Mouse (Mus musculus) neural tube, embryonic 13.5 days (tissue): ENCODE results near the gene Map3k19. TPM values are rescaled to one million over a fixed set of nuclear protein-coding genes. Genes with fewer than 3 reads are reported as not detected.

ENCODE experiments used
- ATAC-seq: fragments of 200-750 bp; cut with Nextera tagmentation; 2 replicates; pipeline ENCODE4 v1.8.0; 2017; ENCODE audit warnings: low read depth, mild to moderate bottlenecking, moderate TSS enrichment, moderate library complexity
- H3K27ac ChIP-seq: fragments of 300-500 bp; sonication (generic); replicated peaks from 2 replicates; pipeline ENCODE4 v1.5.1; 2015; ENCODE audit warnings: moderate library complexity, mild to moderate bottlenecking, inconsistent platforms
- H3K27me3 ChIP-seq: fragments of 300-500 bp; sonication (generic); 2 replicates; pipeline ENCODE4 v1.6.1; 2015; ENCODE audit warnings: mild to moderate bottlenecking, inconsistent platforms
- H3K36me3 ChIP-seq: fragments of 300-500 bp; sonication (generic); 2 replicates; pipeline ENCODE4 v1.6.1; 2015; ENCODE audit warnings: mild to moderate bottlenecking, inconsistent platforms
- H3K4me1 ChIP-seq: fragments of 300-500 bp; sonication (generic); replicated peaks from 2 replicates; pipeline ENCODE4 v1.6.1; 2015; ENCODE audit warnings: inconsistent platforms
- H3K4me2 ChIP-seq: fragments of 300-500 bp; sonication (generic); 2 replicates; pipeline ENCODE4 v1.6.1; 2015; ENCODE audit warnings: inconsistent platforms, mild to moderate bottlenecking, moderate library complexity
- H3K4me3 ChIP-seq: fragments of 300-500 bp; sonication (generic); 2 replicates; pipeline ENCODE4 v1.5.1; 2015; ENCODE audit warnings: mild to moderate bottlenecking, inconsistent platforms
- H3K9ac ChIP-seq: fragments of 300-500 bp; sonication (generic); 2 replicates; pipeline ENCODE4 v1.6.1; 2015; ENCODE audit warnings: moderate library complexity, mild to moderate bottlenecking, inconsistent platforms
- H3K9me3 ChIP-seq: fragments of 300-500 bp; sonication (generic); 2 replicates; pipeline ENCODE4 v1.6.1; 2016; ENCODE audit warnings: inconsistent platforms
- WGBS: fragments of 180-500 bp; shearing (Covaris S2); methylation state at CpG from one replicate; pipeline ENCODE4 v1.1.7; 2015; 5-methylcytosine and 5-hydroxymethylcytosine counted together
- polyA plus RNA-seq: library from polyadenylated mRNA; unstranded; fragments of >200 nt; fragmentation: Nextera tagmentation; extraction: Ambion mirVana; gene quantifications from 2 replicates; pipeline ENCODE4 v1.2.1, GENCODE M21; 2015

Map3k19 gene
- polyA plus RNA-seq, 1 experiment from 2014 or later = 0.22 TPM

DNA sequence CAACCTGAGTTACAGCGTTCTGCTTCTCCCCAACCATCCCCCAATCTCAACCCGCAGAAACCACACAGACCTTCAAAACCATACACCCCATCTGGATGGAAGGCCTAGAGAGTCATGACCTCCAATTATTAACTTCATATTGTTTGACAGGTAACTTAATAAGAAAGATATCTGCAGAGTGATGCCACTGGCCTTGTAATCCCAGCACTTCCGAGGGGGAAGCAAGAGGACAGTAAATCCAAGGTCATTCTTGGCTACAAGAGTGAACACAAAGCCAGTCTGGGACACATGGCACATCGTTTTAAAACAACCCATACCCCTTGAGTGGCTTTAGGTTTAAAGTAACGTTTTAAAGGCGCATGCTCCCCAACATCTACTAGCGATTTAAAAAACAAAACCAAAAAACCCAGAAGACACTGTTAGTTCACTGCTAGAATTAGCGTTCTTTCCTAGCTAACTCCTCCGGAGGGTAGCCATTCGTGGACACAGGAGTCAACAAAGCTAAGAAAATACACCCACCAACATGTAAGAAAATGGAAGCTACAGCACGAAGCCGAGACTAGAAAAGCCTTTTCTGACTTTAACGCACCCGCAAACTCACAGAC lies 81.5 kb downstream of the Map3k19 start:
- Histone ChIP-seq H3K9ac (peak overlapping the region; percentile 74), H3K27me3 (no peaks in the 10 kb centered on the region), H3K4me2 (peak overlapping the region; percentile 87), H3K4me1 (peaks cover 40% of the 10 kb centered on the region), H3K27ac (peak overlapping the region; percentile 93), H3K4me3 (peak overlapping the region; percentile 92), H3K36me3 (no peaks in the 10 kb centered on the region), H3K9me3 (no peaks in the 10 kb centered on the region)
- peak; percentile 52 for ATAC-seq
- WGBS = 1% methylated on average over 14 of the region's 14 CpGs

DNA sequence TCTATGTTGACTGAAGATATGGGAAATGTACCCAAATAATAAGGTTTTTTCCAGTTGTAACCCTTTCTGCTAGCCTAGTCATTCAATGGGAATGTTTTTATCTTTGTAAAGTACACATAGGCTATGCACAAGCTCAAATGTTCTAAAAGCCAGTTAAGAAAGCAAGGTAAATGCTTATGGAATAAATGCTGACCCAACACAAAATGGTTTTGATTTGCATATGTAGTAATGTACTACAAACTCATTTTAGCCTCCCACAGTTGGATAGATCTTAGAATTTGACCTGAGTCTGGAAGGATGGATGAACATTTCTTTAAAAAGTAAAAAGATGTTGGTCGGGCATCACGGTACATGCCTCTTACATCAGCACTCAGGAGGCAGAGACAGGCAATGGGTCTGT lies 88.1 kb downstream of the Map3k19 start:
- Histone ChIP-seq H3K36me3 (no peaks in the 10 kb centered on the region), H3K4me1 (no peaks in the 10 kb centered on the region), H3K4me2 (no peak overlapping the region), H3K9me3 (no peaks in the 10 kb centered on the region), H3K9ac (no peak overlapping the region), H3K4me3 (no peak overlapping the region), H3K27me3 (no peaks in the 10 kb centered on the region), H3K27ac (no peak overlapping the region)
- WGBS = 87% methylated on average over 2 of the region's 2 CpGs
- no peak for ATAC-seq

DNA sequence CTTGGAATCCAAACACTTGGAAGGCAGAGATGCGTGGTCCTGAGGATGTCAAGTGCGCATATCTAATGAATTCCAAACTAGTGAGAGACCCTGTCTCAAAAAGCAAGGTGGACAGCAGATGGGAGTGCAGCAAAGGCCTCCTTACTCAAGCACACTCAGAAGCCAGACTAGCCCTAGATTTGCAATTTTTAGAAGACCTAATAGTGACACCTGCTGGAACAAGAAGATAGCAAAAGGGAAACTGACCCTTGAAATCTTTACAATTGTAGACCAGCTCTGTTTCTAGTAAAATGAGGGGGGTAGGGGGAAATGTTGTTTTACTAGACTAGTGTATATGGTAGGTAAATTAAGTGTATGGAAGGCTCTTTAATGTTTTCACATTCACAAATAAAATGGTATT lies 89.4 kb downstream of the Map3k19 start:
- Histone ChIP-seq H3K4me3 (no peak overlapping the region), H3K4me2 (no peak overlapping the region), H3K9ac (no peak overlapping the region), H3K4me1 (no peaks in the 10 kb centered on the region), H3K36me3 (no peaks in the 10 kb centered on the region), H3K27ac (no peak overlapping the region), H3K9me3 (no peaks in the 10 kb centered on the region), H3K27me3 (no peaks in the 10 kb centered on the region)
- no peak for ATAC-seq
- 53% methylated on average over 2 of the region's 2 CpGs for WGBS

Other genes starting within 250 kb of the Map3k19 start
- 60.0 and 66.2 TPM in 2 replicates for gene Tmem163, start 175.5 kb downstream of the Map3k19 start, polyA plus RNA-seq
- 0.18 TPM in 1 of 2 replicates, not detected in the other for gene Acmsd, start 125.6 kb downstream of the Map3k19 start, polyA plus RNA-seq
- 110 and 120 TPM in 2 replicates for gene Ccnt2, start 80.9 kb downstream of the Map3k19 start, polyA plus RNA-seq
- gene Rab3gap1, start 13.7 kb upstream of the Map3k19 start, polyA plus RNA-seq = 19.3 and 21.7 TPM in 2 replicates
- 3.4 and 4.4 TPM in 2 replicates for gene Zranb3, start 248.0 kb upstream of the Map3k19 start, polyA plus RNA-seq
- 80.5 and 93.4 TPM in 2 replicates for gene R3hdm1, start 248.3 kb upstream of the Map3k19 start, polyA plus RNA-seq